Mouse (Mus musculus) myocyte (in vitro differentiated cells): ENCODE results near the gene Olfr139. TPM values are rescaled to one million over a fixed set of nuclear protein-coding genes. Genes with fewer than 3 reads are reported as not detected.

ENCODE experiments used
- H3K27me3 ChIP-seq: one replicate; pipeline ENCODE4 v1.6.1; 2011; ENCODE audit not compliant: control insufficient read depth, insufficient read depth, insufficient read length
- H3K36me3 ChIP-seq: one replicate; pipeline ENCODE4 v1.6.1; 2011; ENCODE audit not compliant: control insufficient read depth, insufficient read depth
- H3K4me2 ChIP-seq: one replicate; pipeline ENCODE4 v1.6.1; 2011; ENCODE audit warnings: low read depth, control low read depth
- H3K4me3 ChIP-seq: one replicate; pipeline ENCODE4 v1.5.1; 2011; ENCODE audit warnings: mild to moderate bottlenecking, control low read depth, moderate library complexity
- H3K79me2 ChIP-seq: one replicate; pipeline ENCODE4 v1.6.1; 2011; ENCODE audit not compliant: control insufficient read depth, insufficient read depth
- H3ac ChIP-seq: one replicate; pipeline ENCODE4 v1.6.1; 2011; ENCODE audit not compliant: control insufficient read depth, insufficient read length
- CEBPB ChIP-seq: IDR thresholded peaks from 2 replicates; pipeline ENCODE4 v1.6.1; 2011; ENCODE audit warnings: mild to moderate bottlenecking, moderate library complexity; ENCODE audit not compliant: poor library complexity, insufficient read depth, severe bottlenecking
- E2F4 ChIP-seq: IDR thresholded peaks from one replicate; pipeline ENCODE4 v1.6.1; 2011; ENCODE audit warnings: mild to moderate bottlenecking, control low read depth, moderate library complexity; ENCODE audit not compliant: insufficient read depth
- MAX ChIP-seq: IDR thresholded peaks from one replicate; pipeline ENCODE4 v1.6.1; 2011; ENCODE audit warnings: low read depth, mild to moderate bottlenecking, control low read depth
- MYOD1 ChIP-seq, 3 experiments: IDR thresholded peaks; one replicate each; pipeline ENCODE4 v1.6.1; 2011; ENCODE audit warnings: control low read depth in 2 of 3, low read depth in 2 of 3, mild to moderate bottlenecking in 2 of 3, moderate library complexity in 1 of 3; ENCODE audit not compliant: insufficient read length in 2 of 3, control insufficient read depth in 1 of 3
- MYOG ChIP-seq, 3 experiments: IDR thresholded peaks; one replicate each; pipeline ENCODE4 v1.6.1; 2011; ENCODE audit warnings: control low read depth in 2 of 3, low read depth in 2 of 3, mild to moderate bottlenecking in 2 of 3; ENCODE audit not compliant: insufficient read length in 2 of 3, control insufficient read depth in 1 of 3, insufficient read depth in 1 of 3
- POLR2A ChIP-seq: IDR thresholded peaks from one replicate; pipeline ENCODE4 v1.6.1; 2011; ENCODE audit warnings: low read depth, mild to moderate bottlenecking, control low read depth, moderate library complexity; ENCODE audit not compliant: insufficient read length
- POLR2AphosphoS2 ChIP-seq: IDR thresholded peaks from one replicate; pipeline ENCODE4 v1.6.1; 2011; ENCODE audit warnings: low read depth, control low read depth; ENCODE audit not compliant: insufficient read length
- REST ChIP-seq: IDR thresholded peaks from one replicate; pipeline ENCODE4 v1.6.1; 2011; ENCODE audit warnings: mild to moderate bottlenecking, control low read depth, moderate library complexity; ENCODE audit not compliant: insufficient read depth, insufficient read length
- SRF ChIP-seq: IDR thresholded peaks from one replicate; pipeline ENCODE4 v1.6.1; 2011; ENCODE audit warnings: low read depth; ENCODE audit not compliant: control insufficient read depth, insufficient read length
- TCF12 ChIP-seq: IDR thresholded peaks from one replicate; pipeline ENCODE4 v1.6.1; 2011; ENCODE audit warnings: mild to moderate bottlenecking, control low read depth; ENCODE audit not compliant: poor library complexity, insufficient read depth, severe bottlenecking
- TCF3 ChIP-seq: IDR thresholded peaks from one replicate; pipeline ENCODE4 v1.6.1; 2011; ENCODE audit warnings: low read depth, control low read depth; ENCODE audit not compliant: insufficient read length
- USF1 ChIP-seq: IDR thresholded peaks from one replicate; pipeline ENCODE4 v1.6.1; 2011; ENCODE audit warnings: low read depth, mild to moderate bottlenecking, control low read depth, moderate library complexity
- polyA plus RNA-seq: library from polyadenylated mRNA; unstranded; fragments of >200 nt; fragmentation: generic; extraction: Trizol; gene quantifications from one replicate; pipeline ENCODE4 v1.2.1, GENCODE M21; 2012; ENCODE audit warnings: missing spikeins

Olfr139 gene
- not detected for polyA plus RNA-seq

GRCm38 (mm10) chr11:74056451-74056850, at the start of gene Olfr139, which contains the start of gene Olfr399:
Olfr139 (minus strand) TSS chr11:74056551.
Olfr399 (minus strand) TSS chr11:74056615.
- no peak within 1 kb of the TSS for H3K4me3 ChIP-seq
- no peaks in the 10 kb centered on the region for H3K79me2 ChIP-seq
- no peak for TF ChIP-seq MYOD1 (IDR thresholded peaks at IDR 0.05; ENCODE audit: control insufficient read depth in 1 of 3, insufficient read length in 2 of 3, low read depth in 2 of 3)
- TF ChIP-seq TCF3, result no peak
- TF ChIP-seq USF1, result no peak
- no peak for TF ChIP-seq TCF12
- no peak for TF ChIP-seq POLR2A
- no peak for TF ChIP-seq POLR2AphosphoS2
- TF ChIP-seq MYOG (IDR thresholded peaks at IDR 0.05; ENCODE audit: control insufficient read depth in 1 of 3, insufficient read depth in 1 of 3, insufficient read length in 2 of 3, low read depth in 2 of 3), result no peak
- TF ChIP-seq MAX, result no peak
- no peak for TF ChIP-seq REST
- no peaks in the 10 kb centered on the region for H3K27me3 ChIP-seq
- no peak within 1 kb of the TSS for H3K4me2 ChIP-seq
- H3K36me3 ChIP-seq, result no peaks in the 10 kb centered on the region
- H3ac ChIP-seq, result no peak within 1 kb of the TSS

- H3K4me2 ChIP-seq, result no peak overlapping the region
- H3ac ChIP-seq, result no peak overlapping the region
- H3K36me3 ChIP-seq, result no peaks in the 10 kb centered on the region
- H3K79me2 ChIP-seq, result no peaks in the 10 kb centered on the region
- no peak overlapping the region for H3K4me3 ChIP-seq
- TF ChIP-seq TCF3 (no peak), SRF (no peak), POLR2AphosphoS2 (no peak), MYOG (IDR thresholded peaks at IDR 0.05; ENCODE audit: control insufficient read depth in 1 of 3, insufficient read depth in 1 of 3, insufficient read length in 2 of 3, low read depth in 2 of 3) (no peak), MAX (no peak), TCF12 (no peak), USF1 (no peak), POLR2A (no peak), MYOD1 (IDR thresholded peaks at IDR 0.05; ENCODE audit: control insufficient read depth in 1 of 3, insufficient read length in 2 of 3, low read depth in 2 of 3) (no peak), CEBPB (no peak), E2F4 (no peak), REST (no peak)
- no peaks in the 10 kb centered on the region for H3K27me3 ChIP-seq
Measured at GRCm38 (mm10) chr11:74105066-74105465, 48.7 kb upstream of the Olfr139 start.

- Histone ChIP-seq H3K79me2 (no peaks in the 10 kb centered on the region), H3K4me3 (no peak overlapping the region), H3K27me3 (no peaks in the 10 kb centered on the region), H3ac (no peak overlapping the region), H3K4me2 (no peak overlapping the region), H3K36me3 (no peaks in the 10 kb centered on the region)
- TF ChIP-seq MAX, result no peak
- no peak for TF ChIP-seq POLR2A
- no peak for TF ChIP-seq SRF
Measured at GRCm38 (mm10) chr11:74101507-74101906, 45.2 kb upstream of the Olfr139 start.

- Histone ChIP-seq H3K36me3 (no peaks in the 10 kb centered on the region), H3K4me3 (no peak overlapping the region), H3K27me3 (no peaks in the 10 kb centered on the region), H3ac (no peak overlapping the region), H3K79me2 (no peaks in the 10 kb centered on the region), H3K4me2 (no peak overlapping the region)
- no peak for TF ChIP-seq MAX
- TF ChIP-seq POLR2A, result no peak
- TF ChIP-seq E2F4, result no peak
- no peak for TF ChIP-seq POLR2AphosphoS2
- TF ChIP-seq REST, result no peak
- TF ChIP-seq MYOG (IDR thresholded peaks at IDR 0.05; ENCODE audit: control insufficient read depth in 1 of 3, insufficient read depth in 1 of 3, insufficient read length in 2 of 3, low read depth in 2 of 3), result no peak
- TF ChIP-seq MYOD1 (IDR thresholded peaks at IDR 0.05; ENCODE audit: control insufficient read depth in 1 of 3, insufficient read length in 2 of 3, low read depth in 2 of 3), result no peak
- no peak for TF ChIP-seq SRF
- no peak for TF ChIP-seq CEBPB
- TF ChIP-seq TCF3, result no peak
- no peak for TF ChIP-seq USF1
Measured at GRCm38 (mm10) chr11:74100724-74101123, 44.4 kb upstream of the Olfr139 start.

- Histone ChIP-seq H3K4me3 (no peak within 1 kb of the TSS), H3K79me2 (no peaks in the 10 kb centered on the region), H3K27me3 (no peaks in the 10 kb centered on the region), H3K36me3 (no peaks in the 10 kb centered on the region), H3K4me2 (no peak within 1 kb of the TSS), H3ac (no peak within 1 kb of the TSS)
- TF ChIP-seq TCF3 (no peak), E2F4 (no peak), REST (no peak), POLR2A (no peak), MYOD1 (IDR thresholded peaks at IDR 0.05; ENCODE audit: control insufficient read depth in 1 of 3, insufficient read length in 2 of 3, low read depth in 2 of 3) (no peak), POLR2AphosphoS2 (no peak), USF1 (no peak), MAX (no peak), CEBPB (no peak), MYOG (IDR thresholded peaks at IDR 0.05; ENCODE audit: control insufficient read depth in 1 of 3, insufficient read depth in 1 of 3, insufficient read length in 2 of 3, low read depth in 2 of 3) (no peak), SRF (no peak), TCF12 (no peak)
Measured at GRCm38 (mm10) chr11:74069655-74070054, 13.3 kb upstream of the Olfr139 start, which contains the start of gene Zfp616. Zfp616 (plus strand) TSS chr11:74069955.
